Mouse (Mus musculus) MEL-GATA-1-ER (cell line): ENCODE data around the gene Sorl1.

Experiments used
- DNase-seq: peaks from one replicate; pipeline ENCODE4 v3.0.0-alpha.2; 2012; ENCODE audit warnings: low read depth; ENCODE audit errors: extremely low read depth

Gene Sorl1

GRCm38 (mm10) chr9:42123713-42124576 is at the start of gene Sorl1:
Sorl1 (minus strand) TSS chr9:42124297.
- no peak for DNase-seq

- no peak for DNase-seq
Measured at GRCm38 (mm10) chr9:42173781-42174180, 49.7 kb upstream of the Sorl1 start.

- DNase-seq: no peak
Measured at GRCm38 (mm10) chr9:42169491-42169890, 45.4 kb upstream of the Sorl1 start.

- DNase-seq: no peak
Measured at GRCm38 (mm10) chr9:42169025-42169424, 44.9 kb upstream of the Sorl1 start.

- no peak for DNase-seq
Measured at GRCm38 (mm10) chr9:42164930-42165329, 40.8 kb upstream of the Sorl1 start.

- no peak for DNase-seq
Measured at GRCm38 (mm10) chr9:42163011-42163410, 38.9 kb upstream of the Sorl1 start.

- DNase-seq: no peak
Measured at GRCm38 (mm10) chr9:42159376-42159775, 35.3 kb upstream of the Sorl1 start.

GRCm38 (mm10) chr9:42158652-42159051 is 34.6 kb upstream of the Sorl1 start:
- DNase-seq: no peak

- no peak for DNase-seq
Measured at GRCm38 (mm10) chr9:42157981-42158380, 33.9 kb upstream of the Sorl1 start.

GRCm38 (mm10) chr9:42156566-42156965 is 32.5 kb upstream of the Sorl1 start:
- no peak for DNase-seq

- no peak for DNase-seq
Measured at GRCm38 (mm10) chr9:42154682-42155081, 30.6 kb upstream of the Sorl1 start.

GRCm38 (mm10) chr9:42148816-42149215 is 24.7 kb upstream of the Sorl1 start:
- no peak for DNase-seq

- no peak for DNase-seq
Measured at GRCm38 (mm10) chr9:42148036-42148435, 23.9 kb upstream of the Sorl1 start.

GRCm38 (mm10) chr9:42146463-42146862 is 22.4 kb upstream of the Sorl1 start:
- DNase-seq: no peak

- DNase-seq: no peak
Measured at GRCm38 (mm10) chr9:42141549-42142210, 17.6 kb upstream of the Sorl1 start.

- no peak for DNase-seq
Measured at GRCm38 (mm10) chr9:42138248-42138858, 14.3 kb upstream of the Sorl1 start.

- no peak for DNase-seq
Measured at GRCm38 (mm10) chr9:42137578-42137977, 13.5 kb upstream of the Sorl1 start.

- DNase-seq: no peak
Measured at GRCm38 (mm10) chr9:42130793-42131760, 7.0 kb upstream of the Sorl1 start.

GRCm38 (mm10) chr9:42127983-42128382 is 3.9 kb upstream of the Sorl1 start:
- no peak for DNase-seq

GRCm38 (mm10) chr9:42125262-42125982 is 1.3 kb upstream of the Sorl1 start:
- DNase-seq: no peak
